Mouse (Mus musculus): ENCODE results near the gene Cdc42.

Cdc42 gene

DNA sequence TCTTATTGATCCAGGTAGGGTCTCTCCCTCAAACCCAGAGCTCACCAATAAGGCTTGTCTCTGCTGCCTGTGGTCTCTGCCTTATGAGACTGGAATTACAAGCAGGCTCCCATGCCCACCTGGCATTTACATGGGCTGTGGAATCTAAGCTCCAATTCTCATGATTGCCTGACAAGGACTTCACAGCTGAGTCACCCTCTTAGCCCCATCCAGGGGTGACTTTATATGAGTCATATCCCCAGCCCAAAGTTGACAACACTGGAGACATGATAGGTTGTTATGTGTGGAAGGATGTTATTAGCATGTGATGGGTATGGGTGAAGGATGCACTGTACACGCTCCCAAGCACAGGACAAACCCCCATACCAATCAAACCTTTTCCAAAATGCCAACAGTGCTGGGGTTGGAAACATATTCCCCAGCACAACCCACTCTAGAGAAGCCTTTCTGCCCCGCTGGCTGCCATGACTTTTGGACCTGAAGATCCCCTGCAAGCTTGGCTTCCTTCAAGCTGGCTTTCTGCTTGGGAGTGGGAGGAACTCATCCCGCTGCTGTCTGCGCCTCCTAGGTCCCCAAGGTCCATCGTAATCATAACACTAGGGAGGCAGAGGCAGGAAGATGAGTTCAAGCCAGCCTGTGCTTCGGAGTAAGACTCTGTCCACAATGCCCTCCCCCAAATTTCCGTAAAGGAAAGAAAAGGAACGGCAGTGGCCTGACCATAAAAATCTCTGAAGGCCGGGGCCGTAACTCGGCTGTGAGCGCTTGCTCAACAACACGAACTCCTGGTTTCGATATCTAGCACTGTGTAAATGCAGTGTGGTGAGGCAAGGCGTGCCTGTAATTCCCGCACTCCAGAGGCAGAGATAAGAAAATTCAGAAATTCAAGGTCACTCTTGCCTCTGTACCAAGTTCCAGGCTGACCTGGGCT is 14.3 kb upstream of the Cdc42 start:
- no peak for DNase-seq (ENCODE audit: low spot score in 2 of 2)

- DNase-seq (ENCODE audit: low spot score in 2 of 2): peak in 1 of 2 experiments; percentile 43
These were observed 12.6 kb upstream of the Cdc42 start for GRCm38 (mm10) chr4:137369954-137370750.

- DNase-seq (ENCODE audit: low spot score in 2 of 2): no peak
These were observed 10.7 kb upstream of the Cdc42 start for GRCm38 (mm10) chr4:137368198-137368597.

DNA sequence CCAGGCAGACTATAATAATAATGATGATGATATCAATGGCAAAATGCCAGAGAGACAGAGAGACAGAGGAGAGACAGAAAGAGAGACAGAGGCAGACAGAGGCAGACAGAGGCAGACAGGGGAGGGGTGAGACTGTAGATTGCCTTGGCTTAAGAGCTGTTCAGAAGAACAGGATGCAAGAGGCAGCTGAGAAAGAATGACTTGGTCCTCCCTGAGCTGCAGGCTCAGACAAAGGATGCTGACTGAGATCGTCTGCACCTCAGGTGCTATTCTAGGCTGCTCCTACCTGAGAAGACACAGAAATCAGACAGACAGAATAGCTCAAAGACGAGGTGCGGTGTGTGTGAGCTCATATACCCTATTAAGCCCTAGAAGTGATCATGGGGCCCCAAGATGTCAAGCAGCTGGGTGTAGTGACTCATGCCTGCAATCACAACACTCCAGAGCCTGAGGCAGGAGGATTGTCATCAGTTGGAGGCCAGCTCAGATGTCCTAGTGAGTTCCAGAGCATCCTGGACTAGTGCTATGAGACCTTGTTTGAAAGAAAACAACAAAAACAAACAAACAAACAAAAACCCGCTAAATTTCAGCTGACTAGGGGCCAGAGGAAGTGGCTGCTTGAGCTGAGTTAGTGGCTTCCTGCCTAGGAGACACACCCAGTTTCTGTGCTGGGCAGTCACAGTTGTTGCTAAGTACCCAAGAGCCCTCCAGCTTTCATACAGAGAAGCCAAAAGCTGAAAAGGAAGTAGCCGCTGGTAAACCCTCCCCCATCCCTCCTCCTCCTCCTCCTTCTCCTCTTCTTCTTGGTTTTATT is 10.0 kb upstream of the Cdc42 start:
- no peak for DNase-seq (ENCODE audit: low spot score in 2 of 2)

DNA sequence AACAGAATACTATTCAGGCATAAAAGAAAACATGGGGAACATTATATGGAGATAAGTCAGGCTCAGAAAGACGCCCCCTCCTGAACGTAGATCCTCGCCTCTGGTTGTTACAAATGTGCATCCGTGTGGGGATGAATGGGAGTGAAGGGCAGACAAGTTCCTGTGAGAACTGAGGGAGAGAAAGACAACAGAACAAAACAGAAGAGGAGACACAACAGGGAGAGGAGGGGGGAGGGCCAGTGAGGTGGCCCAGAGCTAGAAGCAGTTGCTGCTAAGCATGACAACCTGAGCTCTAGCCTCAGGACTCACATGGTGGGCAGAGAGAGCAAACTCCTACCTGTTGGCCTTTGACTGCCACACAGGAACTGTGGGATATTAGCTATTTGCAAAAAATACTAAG is 8.6 kb upstream of the Cdc42 start:
- no peak for DNase-seq (ENCODE audit: low spot score in 2 of 2)

- DNase-seq (ENCODE audit: low spot score in 2 of 2): no peak
These were observed 8.0 kb upstream of the Cdc42 start for GRCm38 (mm10) chr4:137365356-137366062.

DNA sequence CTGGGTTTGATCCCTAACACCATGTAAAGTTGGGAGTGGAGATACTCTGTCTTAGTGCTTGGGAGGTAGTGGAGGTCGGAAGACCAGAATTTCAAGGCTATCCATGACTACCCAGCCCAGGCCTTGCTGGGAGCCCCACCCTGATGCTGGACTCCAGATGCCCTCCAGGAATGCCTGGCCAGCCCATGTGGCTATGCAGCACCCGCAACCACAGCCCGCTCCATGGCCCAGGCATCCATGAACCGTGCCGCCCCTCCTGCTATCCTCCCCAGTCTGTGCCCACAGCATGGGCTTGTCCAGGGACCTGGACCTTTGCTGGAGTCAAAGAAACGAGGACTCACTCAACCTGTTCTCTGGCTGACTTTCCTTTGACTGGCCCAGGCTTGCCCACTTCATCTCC is 7.3 kb upstream of the Cdc42 start:
- DNase-seq (ENCODE audit: low spot score in 2 of 2): no peak

- no peak for DNase-seq (ENCODE audit: low spot score in 2 of 2)
These were observed 3.5 kb upstream of the Cdc42 start for GRCm38 (mm10) chr4:137360996-137361395.

DNA sequence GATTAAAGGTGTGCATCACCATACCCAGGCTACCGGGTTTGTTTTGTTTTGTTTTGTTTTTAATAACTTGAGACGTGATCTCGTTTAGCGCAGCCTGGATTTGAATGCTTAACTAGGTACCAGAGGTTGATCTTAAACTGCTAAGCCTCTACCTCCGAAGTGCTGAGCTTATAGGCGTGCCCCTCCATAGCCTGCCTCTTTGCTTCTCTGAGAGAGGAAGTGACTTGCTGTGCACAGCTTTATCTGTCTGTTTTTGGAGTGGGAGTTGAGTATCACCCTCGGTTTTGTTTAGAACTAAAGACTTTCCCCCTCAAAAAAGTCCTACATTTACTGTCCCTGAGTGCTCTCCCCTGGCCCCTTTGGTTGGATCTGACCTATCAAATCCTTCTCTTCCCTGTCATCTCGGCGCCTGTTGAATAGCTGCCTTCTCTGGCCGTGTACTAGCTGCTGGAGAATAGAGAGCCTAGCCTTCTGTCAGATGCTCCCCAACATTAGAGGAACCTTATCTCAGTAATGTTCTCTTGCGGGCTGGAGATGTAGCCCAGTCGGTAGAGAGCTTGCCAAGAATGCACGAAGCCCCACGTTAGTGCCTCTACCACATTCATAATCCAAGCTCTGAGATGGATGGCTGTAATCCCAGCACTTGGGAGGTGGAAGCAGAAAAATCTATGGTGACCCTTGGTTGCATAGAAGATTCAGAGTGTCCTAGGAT is 927 bp upstream of the Cdc42 start:
- no peak for DNase-seq (ENCODE audit: low spot score in 2 of 2)

GRCm38 (mm10) chr4:137356674-137357510 is 628 bp downstream of the Cdc42 start:
- DNase-seq (ENCODE audit: low spot score in 2 of 2): peak; percentile 51 to 55

DNA sequence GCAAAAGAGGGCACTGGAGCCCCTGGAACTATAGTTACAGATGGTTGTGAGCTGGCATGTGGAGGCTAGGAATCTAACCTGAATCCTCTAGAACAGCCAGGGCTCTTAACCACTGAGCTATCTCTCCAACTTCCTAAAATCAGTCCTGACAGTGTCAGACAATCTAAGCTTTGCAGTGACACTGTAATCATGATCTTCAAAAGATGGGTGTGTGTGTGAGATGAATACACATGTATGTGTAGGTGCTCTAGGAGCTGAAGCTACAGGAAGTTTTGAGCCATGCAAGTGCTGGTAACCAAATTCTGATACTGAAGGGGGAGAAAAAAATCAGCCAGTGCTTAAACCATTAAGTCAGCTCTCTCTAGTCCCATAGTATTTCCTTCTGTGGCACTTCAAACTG is 6.9 kb downstream of the Cdc42 start:
- no peak for DNase-seq (ENCODE audit: low spot score in 2 of 2)

DNA sequence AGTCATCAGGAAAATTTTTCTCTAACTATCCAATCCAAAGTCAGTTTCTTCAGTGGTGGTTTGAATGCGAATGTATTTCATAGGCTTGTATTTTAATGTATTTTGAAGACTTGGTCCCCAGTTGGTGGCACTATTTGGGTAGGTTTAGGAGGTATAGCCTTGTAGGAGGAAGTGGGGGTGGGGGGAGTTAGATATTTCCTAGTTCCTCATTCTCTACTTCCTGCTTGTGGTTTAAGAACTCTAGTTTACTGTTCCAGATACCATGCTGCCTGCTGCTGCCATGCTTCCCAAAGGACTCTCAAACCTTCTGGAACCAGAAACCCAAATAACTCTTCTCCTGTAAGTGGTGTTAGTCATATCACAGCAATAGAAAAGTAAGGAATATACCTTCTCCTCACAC is 11.7 kb downstream of the Cdc42 start:
- no peak for DNase-seq (ENCODE audit: low spot score in 2 of 2)

DNA sequence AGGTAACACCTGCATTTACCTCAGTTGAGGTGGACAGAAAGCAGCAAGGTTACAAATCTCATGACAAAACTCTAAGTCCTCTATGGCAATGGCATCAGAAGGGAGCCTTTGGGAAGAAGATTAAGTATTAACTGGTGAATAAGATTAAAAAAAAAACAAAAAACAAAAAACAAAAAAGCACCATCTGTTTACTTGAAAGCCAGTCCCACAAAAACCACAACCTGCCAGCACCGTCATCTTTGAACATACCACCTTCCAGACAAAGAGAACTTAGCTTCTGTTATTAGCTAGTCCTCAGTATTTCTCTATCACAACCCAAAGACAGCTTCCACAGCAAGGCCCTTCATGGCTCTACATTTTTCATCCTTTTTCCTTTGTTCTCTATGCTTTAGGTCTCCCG is 12.4 kb downstream of the Cdc42 start:
- DNase-seq (ENCODE audit: low spot score in 2 of 2): no peak

DNA sequence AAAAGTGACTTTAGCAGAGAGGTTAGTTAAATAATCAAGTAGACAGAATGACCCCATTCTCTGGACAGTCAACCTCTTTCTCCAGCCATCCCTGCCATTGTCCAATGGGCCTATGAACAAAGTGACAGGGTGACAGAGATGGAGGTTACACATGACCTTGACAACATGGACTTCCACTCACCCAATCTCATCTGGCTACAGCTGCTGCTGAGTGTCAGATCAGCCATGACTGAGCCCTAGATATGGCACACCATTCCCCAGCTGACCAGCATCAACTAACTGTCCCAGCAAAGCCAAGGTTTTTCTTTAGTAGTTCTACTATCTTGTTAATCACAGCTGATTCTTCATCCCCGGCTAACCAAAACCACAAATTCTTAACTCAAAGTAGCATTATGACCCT is 14.7 kb downstream of the Cdc42 start:
- DNase-seq (ENCODE audit: low spot score in 2 of 2): no peak

- no peak for DNase-seq (ENCODE audit: low spot score in 2 of 2)
These were observed 18.1 kb downstream of the Cdc42 start for GRCm38 (mm10) chr4:137339415-137339814.

- DNase-seq (ENCODE audit: low spot score in 2 of 2): no peak
These were observed 21.1 kb downstream of the Cdc42 start for GRCm38 (mm10) chr4:137336468-137336867.

DNA sequence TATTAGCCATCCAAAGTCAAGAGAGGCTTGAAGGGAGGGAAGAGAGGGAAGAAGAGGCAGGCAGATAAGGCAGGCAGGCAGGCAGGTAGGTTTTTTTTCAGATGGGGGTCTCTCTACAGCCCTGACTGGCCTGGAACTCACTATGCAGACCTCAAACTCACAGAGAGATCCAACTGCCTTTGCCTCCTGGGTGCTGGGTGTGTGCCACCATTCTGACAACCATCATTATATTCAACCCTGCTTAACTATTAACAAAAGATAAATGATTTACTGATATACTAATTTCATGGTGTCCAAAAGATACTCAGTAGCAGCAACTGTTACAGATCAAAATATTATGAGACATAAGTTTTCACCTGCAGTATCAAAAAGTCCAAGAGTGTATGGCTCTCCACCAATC is 25.5 kb downstream of the Cdc42 start:
- no peak for DNase-seq (ENCODE audit: low spot score in 2 of 2)

- DNase-seq (ENCODE audit: low spot score in 2 of 2): no peak
These were observed 31.0 kb downstream of the Cdc42 start for GRCm38 (mm10) chr4:137326494-137326893.

- DNase-seq (ENCODE audit: low spot score in 2 of 2): no peak
These were observed 32.6 kb downstream of the Cdc42 start for GRCm38 (mm10) chr4:137324926-137325325.

Data from frontal cortex, postnatal 36 days (tissue).